Mouse (Mus musculus) stomach, embryonic 15.5 days (tissue): ENCODE measurements around the gene Gmeb2. TPM values are rescaled to one million over a fixed set of nuclear protein-coding genes. Genes with fewer than 3 reads are reported as not detected.
A peak's percentile ranks its signal among the peaks of the same experiment; 100 is the strongest.

Experiments used
- ATAC-seq: fragments of 200-750 bp; cut with Nextera tagmentation; 2 replicates; pipeline ENCODE4 v1.8.0; 2017; ENCODE audit warnings: low read depth, moderate number of reproducible peaks, moderate TSS enrichment; ENCODE audit not compliant: insufficient read depth, low FRiP score
- H3K27ac ChIP-seq: fragments of 300-500 bp; sonication (generic); 2 replicates; pipeline ENCODE4 v1.5.1; 2015; ENCODE audit warnings: mild to moderate bottlenecking, inconsistent platforms
- H3K27me3 ChIP-seq: fragments of 300-500 bp; sonication (generic); replicated peaks from 2 replicates; pipeline ENCODE4 v1.6.1; 2015; ENCODE audit warnings: inconsistent platforms
- H3K36me3 ChIP-seq: fragments of 300-500 bp; sonication (generic); 2 replicates; pipeline ENCODE4 v1.6.1; 2015; ENCODE audit warnings: inconsistent platforms
- H3K4me1 ChIP-seq: fragments of 300-500 bp; sonication (generic); 2 replicates; pipeline ENCODE4 v1.6.1; 2015; ENCODE audit warnings: inconsistent platforms
- H3K4me2 ChIP-seq: fragments of 300-500 bp; sonication (generic); 2 replicates; pipeline ENCODE4 v1.6.1; 2015; ENCODE audit warnings: mild to moderate bottlenecking, inconsistent platforms
- H3K4me3 ChIP-seq: fragments of 300-500 bp; sonication (generic); replicated peaks from 2 replicates; pipeline ENCODE4 v1.5.1; 2015; ENCODE audit warnings: inconsistent platforms
- H3K9ac ChIP-seq: fragments of 300-500 bp; sonication (generic); 2 replicates; pipeline ENCODE4 v1.6.1; 2015; ENCODE audit warnings: inconsistent platforms
- H3K9me3 ChIP-seq: fragments of 300-500 bp; sonication (generic); 2 replicates; pipeline ENCODE4 v1.6.1; 2016; ENCODE audit warnings: inconsistent platforms
- WGBS: fragments of 180-500 bp; shearing (Covaris S2); methylation state at CpG from one replicate; pipeline ENCODE4 v1.1.7; 2015; 5-methylcytosine and 5-hydroxymethylcytosine counted together
- polyA plus RNA-seq: library from polyadenylated mRNA; unstranded; fragments of >200 nt; fragmentation: Nextera tagmentation; extraction: Ambion mirVana; gene quantifications from 2 replicates; pipeline ENCODE4 v1.2.1, GENCODE M21; 2015

Gmeb2 gene
- polyA plus RNA-seq, 1 experiment from 2014 or later = 12.2 TPM

GRCm38 (mm10) chr2:181307144-181307804 lies 19.4 kb upstream of the Gmeb2 start:
- 10% methylated on average over 30 of the region's 30 CpGs for WGBS
- Histone ChIP-seq H3K4me3 (no peak overlapping the region), H3K27ac (no peak overlapping the region), H3K4me2 (peak overlapping the region; percentile 23; the same call in 1 of the 2 replicates), H3K27me3 (peaks cover 22% of the 10 kb centered on the region), H3K4me1 (0 out of 2 replicates have a peak, but pooled peaks cover 7% of the 10 kb centered on the region), H3K36me3 (no peaks in the 10 kb centered on the region), H3K9me3 (no peaks in the 10 kb centered on the region), H3K9ac (no peak overlapping the region)
- ATAC-seq = no peak

- no peak overlapping the region for H3K9ac ChIP-seq
- WGBS = 89% methylated on average over 1 of the region's 1 CpGs
- ATAC-seq = no peak
Measured at GRCm38 (mm10) chr2:181304944-181305343, 17.1 kb upstream of the Gmeb2 start.

GRCm38 (mm10) chr2:181302041-181302440 lies 14.2 kb upstream of the Gmeb2 start:
- 24% methylated on average over 3 of the region's 3 CpGs for WGBS
- Histone ChIP-seq H3K36me3 (peaks cover 18% of the 10 kb centered on the region), H3K9ac (no peak overlapping the region), H3K9me3 (no peaks in the 10 kb centered on the region), H3K4me2 (no peak overlapping the region), H3K4me3 (no peak overlapping the region), H3K4me1 (0 out of 2 replicates have a peak, but pooled peaks cover 4% of the 10 kb centered on the region), H3K27ac (no peak overlapping the region), H3K27me3 (0 out of 2 replicates have a peak, but pooled peaks cover 11% of the 10 kb centered on the region)
- ATAC-seq = no peak

More at GRCm38 (mm10) chr2:181304944-181305343, 17.1 kb upstream of the Gmeb2 start:
- H3K9me3 ChIP-seq = no peaks in the 10 kb centered on the region
- peaks cover 18% of the 10 kb centered on the region for H3K36me3 ChIP-seq
- H3K27ac ChIP-seq = no peak overlapping the region
- H3K4me3 ChIP-seq = no peak overlapping the region
- H3K4me1 ChIP-seq = 0 out of 2 replicates have a peak, but pooled peaks cover 7% of the 10 kb centered on the region
- H3K4me2 ChIP-seq = no peak overlapping the region
- H3K27me3 ChIP-seq = peaks cover 20% of the 10 kb centered on the region; the same call in 1 of the 2 replicates

GRCm38 (mm10) chr2:181290937-181291336 lies 3.1 kb upstream of the Gmeb2 start:
- Histone ChIP-seq H3K4me1 (peaks cover 2% of the 10 kb centered on the region; the same call in 1 of the 2 replicates), H3K36me3 (0 out of 2 replicates have a peak, but pooled peaks cover 3% of the 10 kb centered on the region), H3K4me3 (no peak overlapping the region), H3K9me3 (no peaks in the 10 kb centered on the region), H3K27me3 (no peaks in the 10 kb centered on the region), H3K4me2 (no peak overlapping the region), H3K9ac (no peak overlapping the region), H3K27ac (no peak overlapping the region)
- 68% methylated on average over 1 of the region's 1 CpGs for WGBS
- ATAC-seq = no peak

- Histone ChIP-seq H3K9ac (no peak overlapping the region), H3K4me1 (peaks cover 2% of the 10 kb centered on the region; the same call in 1 of the 2 replicates), H3K27ac (0 out of 2 replicates have a peak overlapping the region, but pooled peaks have one; percentile 68), H3K4me3 (peak overlapping the region; percentile 74), H3K36me3 (no peaks in the 10 kb centered on the region), H3K27me3 (no peaks in the 10 kb centered on the region), H3K9me3 (no peaks in the 10 kb centered on the region), H3K4me2 (peak overlapping the region; percentile 65)
- 64% methylated on average over 3 of the region's 3 CpGs for WGBS
- no peak for ATAC-seq
Measured at GRCm38 (mm10) chr2:181288691-181289090, 856 bp upstream of the Gmeb2 start.

- WGBS = under 1% methylated on average over 43 of the region's 71 CpGs
- peak; percentile 79 for ATAC-seq
- H3K36me3 ChIP-seq = 0 out of 2 replicates have a peak, but pooled peaks cover 5% of the 10 kb centered on the region
Measured at GRCm38 (mm10) chr2:181287338-181287957, 387 bp downstream of the Gmeb2 start.

GRCm38 (mm10) chr2:181286629-181287337 lies 1.1 kb downstream of the Gmeb2 start:
- peak overlapping the region; percentile 94 for H3K27ac ChIP-seq
- H3K9me3 ChIP-seq = no peaks in the 10 kb centered on the region
- peak overlapping the region; percentile 60 for H3K4me2 ChIP-seq
- 51% methylated on average over 6 of the region's 6 CpGs for WGBS
- 0 out of 2 replicates have a peak, but pooled peaks cover 5% of the 10 kb centered on the region for H3K36me3 ChIP-seq
- no peak for ATAC-seq
- H3K9ac ChIP-seq = peak overlapping the region; percentile 74
- peaks cover 2% of the 10 kb centered on the region; the same call in 1 of the 2 replicates for H3K4me1 ChIP-seq
- H3K4me3 ChIP-seq = peak overlapping the region; percentile 74
- H3K27me3 ChIP-seq = no peaks in the 10 kb centered on the region

More at GRCm38 (mm10) chr2:181287338-181287957, 387 bp downstream of the Gmeb2 start:
- peak overlapping the region; percentile 60 for H3K4me2 ChIP-seq
- peak overlapping the region; percentile 94 for H3K27ac ChIP-seq
- peak overlapping the region; percentile 74 for H3K9ac ChIP-seq
- no peaks in the 10 kb centered on the region for H3K9me3 ChIP-seq
- peak overlapping the region; percentile 74 for H3K4me3 ChIP-seq
- H3K4me1 ChIP-seq = peaks cover 2% of the 10 kb centered on the region; the same call in 1 of the 2 replicates
- H3K27me3 ChIP-seq = no peaks in the 10 kb centered on the region

GRCm38 (mm10) chr2:181279968-181280367 lies 7.9 kb downstream of the Gmeb2 start:
- Histone ChIP-seq H3K4me3 (no peak overlapping the region), H3K9me3 (no peaks in the 10 kb centered on the region), H3K9ac (no peak overlapping the region), H3K27ac (no peak overlapping the region), H3K4me2 (no peak overlapping the region), H3K4me1 (no peaks in the 10 kb centered on the region), H3K27me3 (no peaks in the 10 kb centered on the region), H3K36me3 (peaks cover 12% of the 10 kb centered on the region)
- 83% methylated on average over 1 of the region's 1 CpGs for WGBS
- no peak for ATAC-seq

GRCm38 (mm10) chr2:181277866-181278265 lies 10.0 kb downstream of the Gmeb2 start:
- H3K9me3 ChIP-seq = no peaks in the 10 kb centered on the region
- ATAC-seq = no peak
- peaks cover 8% of the 10 kb centered on the region for H3K36me3 ChIP-seq
- H3K27me3 ChIP-seq = no peaks in the 10 kb centered on the region
- no peak overlapping the region for H3K9ac ChIP-seq
- WGBS = 65% methylated on average over 3 of the region's 3 CpGs
- no peak overlapping the region for H3K4me2 ChIP-seq
- H3K4me3 ChIP-seq = no peak overlapping the region
- H3K4me1 ChIP-seq = no peaks in the 10 kb centered on the region
- H3K27ac ChIP-seq = no peak overlapping the region

GRCm38 (mm10) chr2:181276766-181277165 lies 11.1 kb downstream of the Gmeb2 start:
- no peak for ATAC-seq

GRCm38 (mm10) chr2:181274639-181275038 lies 13.2 kb downstream of the Gmeb2 start:
- Histone ChIP-seq H3K27me3 (no peaks in the 10 kb centered on the region), H3K4me3 (no peak overlapping the region), H3K27ac (no peak overlapping the region), H3K4me1 (no peaks in the 10 kb centered on the region), H3K36me3 (peaks cover 2% of the 10 kb centered on the region; the same call in 1 of the 2 replicates), H3K9ac (no peak overlapping the region), H3K9me3 (no peaks in the 10 kb centered on the region), H3K4me2 (no peak overlapping the region)
- 76% methylated on average over 4 of the region's 4 CpGs for WGBS
- ATAC-seq = no peak

More at GRCm38 (mm10) chr2:181276766-181277165, 11.1 kb downstream of the Gmeb2 start:
- no peaks in the 10 kb centered on the region for H3K9me3 ChIP-seq
- H3K27ac ChIP-seq = no peak overlapping the region
- H3K9ac ChIP-seq = no peak overlapping the region
- peaks cover 8% of the 10 kb centered on the region for H3K36me3 ChIP-seq
- H3K27me3 ChIP-seq = no peaks in the 10 kb centered on the region
- H3K4me2 ChIP-seq = no peak overlapping the region
- no peak overlapping the region for H3K4me3 ChIP-seq
- WGBS = 50% methylated on average over 1 of the region's 1 CpGs
- H3K4me1 ChIP-seq = no peaks in the 10 kb centered on the region
